Mouse (Mus musculus) forebrain, embryonic 13.5 days (tissue): ENCODE measurements around the gene Frem2. TPM values are rescaled to one million over a fixed set of nuclear protein-coding genes. Genes with fewer than 3 reads are reported as not detected.

Source experiments
- polyA plus RNA-seq: library from polyadenylated mRNA; unstranded; fragments of >200 nt; fragmentation: Nextera tagmentation; extraction: Ambion mirVana; gene quantifications from 2 replicates; pipeline ENCODE4 v1.2.1, GENCODE M21; 2015

The Frem2 gene
- polyA plus RNA-seq, 1 experiment from 2014 or later: 0.62 TPM

Other genes starting within 250 kb of the Frem2 start
- 7.2 and 9.7 TPM in 2 replicates for gene Nhlrc3, start 194.0 kb downstream of the Frem2 start, polyA plus RNA-seq
- 28.8 and 32.9 TPM in 2 replicates for gene Proser1, start 193.7 kb downstream of the Frem2 start, polyA plus RNA-seq
- gene Stoml3, start 168.7 kb downstream of the Frem2 start, polyA plus RNA-seq: not detected in 2 replicates
- gene Gm10985, start 187.7 kb upstream of the Frem2 start, polyA plus RNA-seq: not detected in 2 replicates
- 109 and 113 TPM in 2 replicates for gene Ufm1, start 206.5 kb upstream of the Frem2 start, polyA plus RNA-seq